Mouse (Mus musculus): ENCODE measurements at regions not wholly inside any gene's neighbourhood (a gene's known extent, or its start where the extent isn't known, plus 50 kb on each side); places are given as distances from the start of the nearest gene placed in this dataset.

- TF ChIP-seq TAL1 (IDR thresholded peaks at IDR 0.05; ENCODE audit: low read length) (no peak), GATA1 (IDR thresholded peaks at IDR 0.05; ENCODE audit: low read length) (no peak)
Observed at GRCm38 (mm10) chr12:77137291-77137830, 100.6 kb upstream of the Fut8 start.

Data from erythroblast, embryonic 14.5 days (primary cell).